Mouse (Mus musculus) embryonic stem cell, embryonic (primary cell): ENCODE data around the gene Prkcb.

Source experiments
- CTCF ChIA-PET, 4 experiments: fragments of 300-600 bp in 2 of 4; fragments of 350-600 bp in 2 of 4; sonication (Branson Sonifier 250); formaldehyde crosslinking; loops; one replicate each; lab custom pipeline; 2022; ENCODE audit warnings: inconsistent platforms in 2 of 4; lab: Charles Lee
- POLR2A ChIA-PET, 4 experiments: fragments of 300-600 bp in 2 of 4; fragments of 350-600 bp in 2 of 4; sonication (Branson Sonifier 250); formaldehyde crosslinking; loops; one replicate each; lab custom pipeline; 2022; ENCODE audit warnings: antibody characterized with exemption in 4 of 4, inconsistent platforms in 1 of 4; lab: Charles Lee

The Prkcb gene

DNA sequence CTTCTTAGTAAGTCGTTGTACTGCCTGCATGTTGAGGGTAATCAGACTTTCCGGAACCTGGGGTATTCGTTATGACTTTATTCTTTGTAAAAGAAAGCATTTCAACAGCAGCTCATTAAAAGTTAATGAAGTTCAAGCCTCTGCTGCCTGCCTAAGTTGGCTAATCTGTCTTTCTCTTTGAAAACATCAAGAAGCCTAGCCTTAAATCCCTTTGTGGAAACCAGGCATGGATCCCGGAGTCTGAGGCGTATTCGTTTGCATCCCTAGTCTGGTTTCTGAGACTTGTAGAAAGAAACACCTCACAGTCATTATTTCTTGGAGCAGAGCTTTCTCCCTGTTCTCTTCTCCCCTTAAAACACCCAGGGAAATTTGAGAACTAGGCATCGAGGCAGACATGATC is 90.7 kb downstream of the Prkcb start:
- POLR2A ChIA-PET, result no interaction called here

DNA sequence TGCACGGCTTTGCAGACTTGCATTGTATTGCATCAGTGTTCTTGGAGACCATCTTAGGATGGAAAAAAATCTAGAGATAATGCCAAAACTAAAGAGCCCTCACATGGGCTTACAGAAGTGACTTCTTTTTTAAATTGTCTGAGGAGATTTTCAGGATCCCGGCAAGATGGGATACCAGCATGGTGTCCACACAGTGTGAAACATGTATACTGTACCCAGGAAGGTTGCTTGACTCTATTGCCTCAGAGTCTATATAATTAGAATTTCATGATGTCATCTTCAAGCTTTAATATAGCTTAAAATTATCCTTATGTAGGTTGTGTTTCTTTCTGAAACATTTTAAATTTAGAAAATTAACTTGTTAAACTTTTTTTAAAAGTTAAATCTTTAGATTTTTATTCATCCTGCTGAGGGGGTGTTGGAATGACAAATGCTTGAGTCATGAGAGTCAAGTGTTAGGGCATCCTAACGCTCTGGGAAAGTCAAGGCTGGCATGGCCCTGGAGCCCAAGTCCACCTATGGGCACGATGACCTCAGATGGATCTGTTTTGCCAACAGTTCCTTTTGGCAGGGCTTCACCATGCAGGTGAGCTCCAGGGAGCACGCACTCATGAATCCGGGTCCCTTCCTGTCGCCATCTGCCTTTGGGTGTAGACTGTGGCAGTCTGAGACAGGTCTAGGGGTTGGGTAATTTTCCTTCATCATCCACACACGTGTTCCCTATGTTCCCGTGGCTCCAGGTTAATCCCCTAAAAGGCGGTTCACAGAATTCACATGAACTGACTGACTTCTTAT is 92.0 kb downstream of the Prkcb start:
- ChIA-PET POLR2A (no interaction called here), CTCF (no interaction called here)

More for the DNA sequence above, 90.7 kb downstream of the Prkcb start:
- CTCF ChIA-PET, result interaction anchor here in 2 of 4 experiments (0.6 to 0.7 kb wide), 2 partner anchors 114 to 127 kb away, joined by 3 read pairs; no protein-coding TSS in a partner anchor

DNA sequence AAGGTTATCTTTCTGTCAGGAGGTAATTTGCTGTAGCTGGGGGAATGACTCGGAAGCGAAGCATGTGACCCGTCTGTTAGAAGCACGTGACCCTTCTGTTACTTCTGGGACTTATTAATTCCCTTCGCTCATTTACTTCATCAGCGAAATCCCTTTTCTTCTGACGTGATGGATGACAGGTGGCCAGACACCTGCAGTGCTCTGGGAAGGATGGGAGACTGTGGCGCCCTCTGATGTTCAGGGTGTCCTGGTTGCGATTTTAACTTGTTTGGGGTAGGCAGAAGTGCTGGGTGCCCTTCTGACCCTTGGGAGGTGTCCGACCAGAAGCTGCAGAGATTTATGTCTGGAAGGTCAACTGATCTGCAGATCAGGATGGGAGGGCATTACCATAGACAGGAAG is 93.0 kb downstream of the Prkcb start:
- ChIA-PET CTCF (interaction anchor here in 2 of 4 experiments (0.7 to 1.1 kb wide), 2 partner anchors 23 to 36 kb away, joined by 3 read pairs; no protein-coding TSS in a partner anchor), POLR2A (no interaction called here)

DNA sequence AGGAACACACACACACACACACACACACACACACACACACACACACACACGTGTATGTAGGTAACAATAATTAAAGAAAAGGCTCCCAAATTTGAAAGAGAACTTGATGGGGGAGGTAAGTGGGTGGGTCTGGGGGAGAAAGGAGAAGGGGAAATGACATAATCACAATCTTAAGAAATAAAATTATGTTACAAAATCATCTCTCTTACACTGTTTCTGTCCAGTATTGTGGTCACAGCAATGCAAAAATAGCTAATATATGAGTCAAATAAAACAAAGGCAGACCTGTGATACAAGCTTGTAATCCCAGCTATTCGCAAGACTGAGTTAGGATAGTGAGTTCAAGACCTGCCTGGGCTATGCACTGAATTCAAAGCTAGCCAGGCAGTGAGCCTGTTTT is 94.7 kb downstream of the Prkcb start:
- ChIA-PET POLR2A (interaction anchor here in 2 of 4 experiments (0.7 to 2.7 kb wide), 3 partner anchors 8 to 219 kb away, joined by 3 to 7 read pairs (median 3); no protein-coding TSS in a partner anchor), CTCF (interaction anchor here in 2 of 4 experiments (0.5 to 1.3 kb wide), 3 partner anchors 62 to 193 kb away, joined by 3 to 4 read pairs (median 3); no protein-coding TSS in a partner anchor)

DNA sequence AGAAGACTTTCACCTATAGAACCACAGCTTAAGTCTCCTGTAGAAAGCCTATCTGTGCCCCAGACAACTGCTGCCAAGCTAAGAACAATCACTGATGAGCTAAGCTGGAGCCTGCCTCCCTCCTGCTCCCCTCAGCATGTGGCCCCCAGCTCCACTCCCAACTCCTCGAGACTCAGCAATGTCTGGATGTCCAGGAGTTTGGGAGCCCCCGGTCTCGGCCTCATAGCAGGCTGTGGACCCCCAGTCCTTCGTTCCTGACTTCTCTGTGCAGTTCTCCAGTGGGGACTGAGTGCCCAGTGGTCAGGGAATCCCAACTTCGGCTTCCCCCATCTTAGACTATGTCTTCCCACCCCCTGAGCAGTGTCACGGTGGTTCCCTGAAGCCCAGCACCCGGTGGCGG is 96.3 kb downstream of the Prkcb start:
- CTCF ChIA-PET, result interaction anchor here in 2 of 4 experiments (0.6 to 1.0 kb wide), 2 partner anchors 133 to 298 kb away, joined by 3 to 9 read pairs; no protein-coding TSS in a partner anchor
- POLR2A ChIA-PET, result no interaction called here

DNA sequence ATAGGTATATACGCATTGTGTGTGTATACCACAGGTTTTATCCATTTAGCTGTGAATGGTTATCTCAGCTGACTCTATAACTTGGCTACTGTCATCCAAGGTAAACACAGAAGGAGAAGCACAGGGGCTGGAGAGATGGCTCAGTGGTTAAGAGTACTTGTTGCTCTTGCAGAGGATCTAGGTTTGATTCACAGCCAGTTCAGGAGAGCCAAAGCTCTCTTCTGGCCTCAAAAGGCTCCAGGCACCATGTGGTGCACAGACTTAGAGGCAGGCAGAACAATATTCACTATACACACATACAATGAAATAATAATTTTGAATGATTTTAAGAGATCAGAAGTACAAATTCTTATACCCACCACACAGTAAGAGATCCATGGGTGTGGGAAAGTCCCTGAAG is 98.0 kb downstream of the Prkcb start:
- ChIA-PET POLR2A (interaction anchor here in 2 of 4 experiments (0.6 to 0.7 kb wide), 2 partner anchors 17 to 81 kb away, joined by 3 to 4 read pairs; no protein-coding TSS in a partner anchor), CTCF (interaction anchor here in 1 of 4 experiments (0.7 kb wide), 1 partner anchor 190 kb away, joined by 11 read pairs; no protein-coding TSS in a partner anchor)

DNA sequence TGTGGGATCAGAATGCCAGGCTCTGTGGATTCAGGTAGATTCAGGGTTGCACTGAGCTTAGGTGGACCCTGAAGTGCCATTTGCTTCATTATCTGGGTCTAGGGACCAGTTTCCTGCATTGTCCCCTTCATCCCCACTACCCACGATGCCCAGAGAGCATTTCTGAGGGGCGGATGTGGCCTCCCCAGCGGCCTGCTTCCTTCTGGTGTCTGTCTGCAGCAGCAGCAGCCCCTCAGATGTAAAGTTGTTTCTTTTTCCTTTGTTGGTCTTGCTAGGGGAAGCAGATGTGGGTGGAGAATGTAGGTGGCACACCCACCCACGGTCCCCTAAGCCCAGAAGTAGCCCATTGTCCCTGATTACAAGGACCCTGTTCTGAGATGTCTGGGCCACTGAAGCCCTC is 99.3 kb downstream of the Prkcb start:
- ChIA-PET CTCF (no interaction called here), POLR2A (interaction anchor here in 2 of 4 experiments (0.5 to 0.9 kb wide), 2 partner anchors 17 to 358 kb away, joined by 4 read pairs; no protein-coding TSS in a partner anchor)

DNA sequence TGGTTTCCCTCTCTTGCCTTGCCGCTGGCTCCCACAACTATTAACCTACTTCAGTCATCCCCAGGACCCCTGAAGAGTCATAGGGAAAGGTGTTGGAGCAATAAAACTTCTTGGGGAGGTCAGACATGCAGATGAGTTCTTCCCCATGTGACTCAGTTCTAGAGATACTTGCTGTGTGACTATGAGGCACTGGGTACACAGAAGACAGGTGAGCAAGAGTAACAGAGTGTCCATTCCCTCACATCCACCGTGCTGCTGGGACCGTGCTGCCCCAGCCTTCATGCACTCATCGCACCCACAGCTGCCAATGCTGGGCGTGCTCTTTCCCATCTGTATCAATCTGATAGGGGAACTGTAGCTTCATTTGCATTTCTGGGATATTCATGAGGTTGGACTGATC is 100.3 kb downstream of the Prkcb start:
- CTCF ChIA-PET, result interaction anchor here in 1 of 4 experiments (0.6 kb wide), 1 partner anchor 706 kb away, joined by 3 read pairs; no protein-coding TSS in a partner anchor
- POLR2A ChIA-PET, result no interaction called here

DNA sequence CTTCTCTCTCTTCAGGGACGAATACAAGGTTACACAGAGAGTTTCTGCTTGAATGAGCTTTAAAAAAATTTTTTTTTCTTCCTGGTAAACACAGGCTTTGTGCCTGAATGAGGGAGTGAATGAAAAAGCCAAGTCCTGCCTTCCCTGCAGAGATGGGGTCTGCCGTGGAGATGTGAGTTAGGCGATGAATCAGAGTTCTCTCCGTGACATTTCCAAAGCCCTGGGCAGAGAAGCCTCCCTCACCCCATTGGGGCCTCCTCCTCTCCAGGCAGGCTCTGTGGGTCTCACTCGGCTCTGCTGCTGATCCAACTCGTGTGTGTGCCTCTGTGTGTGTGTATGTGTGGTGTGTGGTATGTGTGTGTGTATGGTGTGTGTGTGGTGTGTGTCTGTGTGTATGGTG is 101.1 kb downstream of the Prkcb start:
- ChIA-PET POLR2A (no interaction called here), CTCF (no interaction called here)

DNA sequence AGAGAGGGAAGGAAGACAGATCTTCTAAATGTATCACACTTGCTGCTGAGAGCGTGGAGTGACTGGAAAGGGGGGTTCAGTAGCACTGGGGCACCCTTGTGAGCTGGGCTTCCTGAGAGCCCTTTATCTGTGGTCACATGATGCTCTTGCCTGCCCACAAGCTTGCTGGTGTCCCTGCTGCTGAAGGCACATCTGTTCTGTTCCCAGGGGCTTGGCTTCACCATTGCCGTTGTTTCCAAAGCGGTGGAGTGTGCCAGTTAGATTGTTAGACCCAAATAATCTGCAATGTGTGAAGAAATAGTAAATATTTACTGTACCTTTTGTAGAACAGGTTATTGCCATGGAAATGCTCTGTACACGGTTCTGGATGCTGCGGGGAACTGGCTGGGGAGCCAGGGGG is 101.6 kb downstream of the Prkcb start:
- POLR2A ChIA-PET, result no interaction called here
- CTCF ChIA-PET, result interaction anchor here in 1 of 4 experiments (0.7 kb wide), 1 partner anchor 134 kb away, joined by 3 read pairs; no protein-coding TSS in a partner anchor

DNA sequence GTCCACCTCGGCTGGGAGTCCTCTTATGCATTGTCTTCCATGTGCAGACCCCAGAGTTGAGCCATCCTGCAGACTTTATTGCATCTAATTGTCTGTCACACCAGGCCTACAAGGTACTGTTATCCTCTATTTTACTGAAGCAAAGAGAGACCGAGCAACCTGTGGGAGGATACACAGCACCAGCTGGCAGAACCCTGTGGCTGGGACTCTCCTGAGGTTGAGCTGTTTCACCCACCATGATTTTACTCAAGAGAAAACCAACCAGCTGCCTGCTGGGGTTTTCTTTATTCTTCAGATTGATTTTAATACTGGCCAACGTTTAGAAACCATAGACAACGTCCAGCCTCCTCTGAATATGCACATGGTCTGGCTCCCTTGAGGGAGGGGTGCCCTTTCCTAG is 102.1 kb downstream of the Prkcb start:
- CTCF ChIA-PET, result interaction anchor here in 3 of 4 experiments (0.6 to 1.5 kb wide), 3 partner anchors 16 to 135 kb away, joined by 3 to 4 read pairs (median 3); no protein-coding TSS in a partner anchor
- POLR2A ChIA-PET, result no interaction called here

DNA sequence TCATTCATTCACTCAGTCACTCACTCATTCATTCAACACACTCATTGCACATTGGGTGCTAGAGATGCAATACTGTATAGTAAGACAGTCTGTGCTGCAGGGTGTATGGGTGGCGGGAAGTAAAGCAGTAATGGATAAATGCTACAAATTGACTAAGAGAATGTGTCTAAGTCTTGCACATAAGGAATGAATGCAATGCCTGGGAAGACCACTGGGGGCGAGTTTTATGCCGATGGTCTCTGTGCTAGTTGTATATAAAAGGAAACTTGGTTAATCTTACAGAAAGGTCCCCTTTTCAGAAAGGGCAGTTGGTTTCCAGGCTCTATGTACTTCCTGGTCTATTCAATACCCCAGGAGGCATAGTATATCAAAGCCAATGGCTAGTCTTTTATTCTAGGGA is 102.8 kb downstream of the Prkcb start:
- POLR2A ChIA-PET, result no interaction called here
- CTCF ChIA-PET, result interaction anchor here in 1 of 4 experiments (1.5 kb wide), 1 partner anchor 15 kb away, joined by 3 read pairs; no protein-coding TSS in a partner anchor

DNA sequence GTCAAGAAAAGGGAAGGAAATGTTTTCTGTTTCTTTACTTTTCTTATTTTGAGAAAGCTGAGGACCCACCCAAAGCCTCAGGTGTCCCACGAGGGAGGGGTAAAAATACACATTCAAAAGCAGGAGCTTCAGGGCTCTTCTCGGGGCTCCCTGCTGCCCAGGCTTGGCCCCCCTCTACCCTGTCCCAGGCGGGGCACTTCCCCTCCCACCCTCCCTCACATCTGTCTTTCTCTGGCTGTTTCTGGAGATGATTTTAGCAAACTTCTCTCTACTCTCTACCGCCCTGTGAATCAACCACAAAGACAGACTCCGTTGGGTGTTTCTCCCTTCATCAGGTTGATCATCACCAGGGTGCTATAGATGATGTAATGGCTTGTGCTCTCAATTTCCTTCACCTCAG is 105.4 kb downstream of the Prkcb start:
- ChIA-PET CTCF (no interaction called here), POLR2A (interaction anchor here in 2 of 4 experiments (0.6 kb wide), 2 partner anchors 11 to 615 kb away, joined by 3 read pairs; no protein-coding TSS in a partner anchor)

DNA sequence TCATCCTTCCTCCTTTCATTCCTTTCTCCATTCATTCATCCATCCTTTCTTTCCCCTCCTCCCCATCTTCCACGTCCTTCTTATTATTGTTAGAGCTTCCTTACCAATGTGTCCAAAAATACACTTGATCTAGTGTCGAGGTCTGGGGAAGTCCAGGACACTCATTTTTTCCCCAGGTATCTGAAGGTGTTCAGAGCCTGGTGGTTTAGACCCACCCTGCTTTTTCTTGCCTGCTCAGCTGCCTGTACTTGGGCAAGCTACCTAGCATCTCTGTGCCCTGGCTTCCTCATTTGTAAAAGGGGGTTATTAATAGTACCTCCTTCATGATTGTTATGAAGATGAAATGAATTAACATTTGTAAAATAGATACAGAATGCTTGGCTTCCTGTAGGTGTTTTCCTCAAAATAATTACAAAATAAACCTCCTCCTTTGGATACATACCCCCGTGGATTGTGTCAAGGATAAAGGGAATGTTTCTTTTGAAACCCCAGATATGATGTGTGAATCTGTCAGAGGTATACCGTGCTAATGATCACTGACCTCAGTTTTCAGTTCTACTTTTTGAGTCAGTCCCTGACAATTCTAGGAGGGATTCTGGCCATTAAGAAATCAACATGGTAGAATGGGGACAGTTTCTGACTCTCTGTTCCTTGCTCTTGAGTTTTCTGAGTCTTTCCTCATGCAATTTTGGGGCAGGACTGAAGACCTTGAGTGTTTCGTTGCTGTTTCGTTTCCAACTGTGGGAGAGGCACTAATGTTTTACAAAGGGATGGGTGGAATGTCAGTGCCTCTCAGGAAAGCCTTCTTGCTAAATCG is 106.8 kb downstream of the Prkcb start:
- ChIA-PET POLR2A (no interaction called here), CTCF (interaction anchor here in 1 of 4 experiments (0.7 kb wide), 1 partner anchor 58 kb away, joined by 8 read pairs; no protein-coding TSS in a partner anchor)

DNA sequence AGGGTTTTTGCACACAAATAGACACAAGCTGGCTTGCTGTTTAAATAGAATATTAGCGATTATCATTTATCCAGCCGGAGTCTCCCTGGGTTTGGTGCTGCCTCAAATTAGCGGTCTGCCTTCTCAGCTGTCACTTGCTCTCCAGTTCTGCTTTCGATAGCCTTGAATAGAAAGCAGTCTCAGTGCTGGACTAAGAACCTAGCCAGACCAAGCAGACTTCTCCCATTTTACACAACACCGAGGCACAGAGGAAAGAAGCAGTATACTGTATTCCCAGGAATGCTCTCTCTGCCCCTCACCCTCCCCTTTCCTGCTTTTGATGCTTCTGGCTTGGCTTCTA is 107.4 kb downstream of the Prkcb start:
- CTCF ChIA-PET, result no interaction called here
- POLR2A ChIA-PET, result no interaction called here

DNA sequence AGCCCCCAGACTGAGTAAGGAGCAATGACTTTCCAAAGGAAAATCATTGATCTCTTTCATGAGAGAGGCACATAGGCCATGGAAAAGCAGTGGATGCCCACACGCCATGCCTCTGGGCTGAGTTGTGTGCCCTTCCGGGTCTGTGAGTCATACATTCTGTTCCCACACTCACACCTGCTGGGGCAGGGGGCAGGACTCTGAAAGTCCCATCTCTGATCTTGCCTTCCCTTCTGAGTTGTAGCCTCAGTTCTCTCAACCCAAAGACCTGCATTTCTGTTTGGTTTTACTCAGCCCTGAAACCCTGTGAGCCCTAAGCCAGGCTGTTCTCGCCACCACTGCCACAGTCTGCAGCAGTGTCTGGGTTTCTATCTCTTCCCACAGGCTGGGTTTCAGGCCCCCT is 109.1 kb downstream of the Prkcb start:
- CTCF ChIA-PET, result no interaction called here
- POLR2A ChIA-PET, result no interaction called here

DNA sequence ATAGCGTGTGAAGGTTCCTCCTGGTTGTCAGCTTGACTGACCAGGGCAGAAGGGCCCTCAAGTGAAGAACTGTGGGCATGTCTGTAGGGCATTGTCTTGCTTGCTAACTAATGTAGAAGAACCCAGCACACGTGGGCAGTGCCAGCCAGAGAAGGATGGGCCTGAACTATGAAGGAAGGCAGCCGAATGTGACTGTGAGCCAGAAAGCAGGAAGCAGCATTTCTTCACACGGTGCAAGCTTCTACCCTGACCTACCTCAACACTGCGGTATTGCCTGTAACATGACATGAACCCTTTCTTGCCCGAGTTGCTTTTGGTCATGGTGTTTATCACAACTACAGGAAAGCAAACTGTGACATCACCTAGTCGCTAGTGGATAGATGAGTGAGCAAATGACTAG is 113.5 kb downstream of the Prkcb start:
- ChIA-PET CTCF (interaction anchor here in 1 of 4 experiments (0.6 kb wide), 1 partner anchor 1629 kb away, joined by 3 read pairs; no protein-coding TSS in a partner anchor), POLR2A (interaction anchor here in 2 of 4 experiments (0.6 to 0.8 kb wide), 3 partner anchors 22 to 212 kb away, joined by 3 to 10 read pairs (median 3); no protein-coding TSS in a partner anchor)

DNA sequence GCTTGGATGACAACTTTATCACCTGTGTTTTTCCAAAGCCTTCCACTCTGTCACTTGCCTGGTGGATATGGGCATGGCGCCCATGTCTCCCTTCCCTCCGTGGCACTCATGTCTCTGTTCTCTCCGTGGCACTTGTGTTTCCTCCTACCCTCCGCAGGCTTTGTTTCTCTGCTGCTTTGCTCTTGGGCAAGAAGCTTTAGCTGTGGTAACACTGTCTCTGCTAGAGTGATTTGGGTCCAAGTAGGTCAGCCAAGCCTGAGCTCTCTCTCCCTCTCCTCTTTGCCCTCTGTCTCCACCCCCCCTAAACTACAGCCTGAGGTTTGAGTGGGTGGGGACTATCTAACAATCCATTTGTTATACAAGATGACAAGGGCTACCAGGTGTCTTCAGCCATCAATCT is 114.8 kb downstream of the Prkcb start:
- CTCF ChIA-PET, result interaction anchor here in 1 of 4 experiments (2.3 kb wide), 1 partner anchor 152 kb away, joined by 8 read pairs; no protein-coding TSS in a partner anchor
- POLR2A ChIA-PET, result interaction anchor here in 2 of 4 experiments (0.6 to 1.0 kb wide), 3 partner anchors 17 to 382 kb away, joined by 4 read pairs; no protein-coding TSS in a partner anchor
